Mouse (Mus musculus): Measurements from ENCODE around the gene Polr1a. TPM values are rescaled to one million over a fixed set of nuclear protein-coding genes. Genes with fewer than 3 reads are reported as not detected.
"Not testable (repeated sequence)": the region's sequence is repeated elsewhere in the genome, so short reads cannot be mapped to it uniquely, and the experiment has no call there.

The Polr1a gene
- 11.9 and 13.3 TPM in 2 replicates for polyA plus RNA-seq (2012; rRNA removed)

- peak; percentile 69 for DNase-seq (ENCODE audit: low read depth)
Measured at GRCm38 (mm10) chr6:71908481-71909381, at the start of gene Polr1a, which contains the start of gene Ptcd3. Gene Polr1a (plus strand): TSS chr6:71909053. Gene Ptcd3 (minus strand): TSS chr6:71908750.

GRCm38 (mm10) chr6:71867751-71868150 is 41.1 kb upstream of the Polr1a start:
- no peak for DNase-seq (ENCODE audit: low read depth)

- no peak for DNase-seq (ENCODE audit: low read depth)
Measured at GRCm38 (mm10) chr6:71868809-71869208, 40.0 kb upstream of the Polr1a start.

GRCm38 (mm10) chr6:71871396-71871795 is 37.5 kb upstream of the Polr1a start:
- no peak for DNase-seq (ENCODE audit: low read depth)

- no peak for DNase-seq (ENCODE audit: low read depth)
Measured at GRCm38 (mm10) chr6:71877965-71878760, 30.7 kb upstream of the Polr1a start.

GRCm38 (mm10) chr6:71893263-71893662 is 15.6 kb upstream of the Polr1a start:
- no peak for DNase-seq (ENCODE audit: low read depth)

GRCm38 (mm10) chr6:71907702-71908235 is 1.1 kb upstream of the Polr1a start:
- no peak for DNase-seq (ENCODE audit: low read depth)

- DNase-seq (ENCODE audit: low read depth), result no peak
Measured at GRCm38 (mm10) chr6:71909384-71909783, 531 bp downstream of the Polr1a start.

- DNase-seq (ENCODE audit: low read depth), result no peak
Measured at GRCm38 (mm10) chr6:71909840-71910239, 987 bp downstream of the Polr1a start.

- no peak for DNase-seq (ENCODE audit: low read depth)
Measured at GRCm38 (mm10) chr6:71911686-71912450, 3.0 kb downstream of the Polr1a start.

- DNase-seq (ENCODE audit: low read depth), result no peak
Measured at GRCm38 (mm10) chr6:71920752-71921151, 11.9 kb downstream of the Polr1a start.

- DNase-seq (ENCODE audit: low read depth), result not testable (repeated sequence)
Measured at GRCm38 (mm10) chr6:71925233-71925632, 16.4 kb downstream of the Polr1a start.

GRCm38 (mm10) chr6:71927911-71928310 is 19.1 kb downstream of the Polr1a start:
- no peak for DNase-seq (ENCODE audit: low read depth)

- DNase-seq (ENCODE audit: low read depth), result no peak
Measured at GRCm38 (mm10) chr6:71930053-71930452, 21.2 kb downstream of the Polr1a start.

- no peak for DNase-seq (ENCODE audit: low read depth)
Measured at GRCm38 (mm10) chr6:71930830-71931437, 22.1 kb downstream of the Polr1a start.

- DNase-seq (ENCODE audit: low read depth), result no peak
Measured at GRCm38 (mm10) chr6:71932347-71932746, 23.5 kb downstream of the Polr1a start.

GRCm38 (mm10) chr6:71934081-71934556 is 25.3 kb downstream of the Polr1a start:
- no peak for DNase-seq (ENCODE audit: low read depth)

- DNase-seq (ENCODE audit: low read depth), result no peak
Measured at GRCm38 (mm10) chr6:71935737-71936136, 26.9 kb downstream of the Polr1a start.

GRCm38 (mm10) chr6:71940912-71941311 is 32.1 kb downstream of the Polr1a start:
- no peak for DNase-seq (ENCODE audit: low read depth)

- DNase-seq (ENCODE audit: low read depth), result no peak
Measured at GRCm38 (mm10) chr6:71945101-71945500, 36.2 kb downstream of the Polr1a start.

- DNase-seq (ENCODE audit: low read depth), result no peak
Measured at GRCm38 (mm10) chr6:71946121-71946520, 37.3 kb downstream of the Polr1a start.
